Mouse (Mus musculus): Measurements from ENCODE around the gene Gm20388.

DNA sequence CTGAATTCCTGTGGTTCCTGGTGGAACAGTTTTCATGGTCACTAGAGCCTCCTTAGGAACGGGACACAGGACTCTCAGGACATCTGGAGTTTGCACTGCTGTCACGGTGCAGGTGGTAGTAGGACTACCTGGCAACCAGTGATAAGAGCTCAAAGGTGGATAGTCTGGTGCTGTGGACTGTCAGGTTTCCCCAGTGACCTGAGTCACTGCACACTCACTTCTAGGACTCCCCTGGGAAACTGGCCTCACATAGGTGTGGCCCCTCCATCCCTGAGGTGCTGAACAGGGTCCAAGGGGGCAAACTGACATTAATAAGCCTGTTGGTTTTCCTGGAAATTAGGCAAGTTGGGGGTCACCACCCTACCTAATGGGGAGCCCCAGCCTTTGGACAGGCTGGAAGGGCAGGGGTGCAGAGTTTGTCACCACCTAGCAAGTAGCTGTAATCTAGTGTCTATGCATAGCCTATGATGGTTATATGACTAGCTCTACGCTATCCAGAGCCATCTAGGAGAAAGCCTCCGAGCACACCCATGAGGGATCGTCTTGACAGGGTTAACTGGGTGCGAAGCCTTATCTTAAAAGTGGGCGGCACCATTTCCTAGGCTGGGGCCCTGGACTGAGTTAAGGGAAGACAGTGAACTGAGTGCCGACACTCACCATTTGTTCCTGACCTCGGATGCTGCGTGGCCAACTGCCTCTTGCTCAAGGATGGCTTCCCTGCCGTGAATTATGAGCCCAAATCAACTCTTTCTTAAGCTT lies 769.2 kb downstream of the Gm20388 start:
- TF ChIP-seq GATA1 (IDR thresholded peaks at IDR 0.05; ENCODE audit: low read length) (no peak), TAL1 (IDR thresholded peaks at IDR 0.05; ENCODE audit: low read length) (no peak)

Measured in erythroblast, embryonic 14.5 days (primary cell).